Mouse (Mus musculus): ENCODE data around the gene Olfr1223.

DNA sequence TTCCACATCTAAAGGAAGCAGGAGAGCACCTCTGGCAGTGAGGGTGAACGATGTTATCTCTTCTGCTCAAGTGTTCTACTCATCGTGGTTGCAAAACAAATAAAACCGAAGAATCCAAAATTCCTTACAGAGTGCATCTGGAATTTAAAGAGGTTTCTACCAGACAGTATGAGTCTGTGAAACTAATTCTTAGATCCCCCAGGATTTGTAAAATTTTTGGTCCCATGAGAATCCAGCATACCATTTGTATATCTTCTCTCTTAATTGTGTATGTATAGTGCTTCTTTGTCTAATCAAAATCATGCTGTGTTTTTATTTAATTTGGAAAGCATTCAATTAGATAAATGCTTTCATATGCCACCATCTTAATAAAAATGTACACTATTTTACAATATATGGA, 18.4 kb downstream of the Olfr1223 start, which contains the start of gene Olfr1222:
- TF ChIP-seq CTCF (IDR thresholded peaks at IDR 0.05; ENCODE audit: extremely low read depth, insufficient read depth, low read length): no peak
- no peak for TF ChIP-seq POLR2A (IDR thresholded peaks at IDR 0.05; ENCODE audit: extremely low read depth, insufficient read depth, low read length)

Data from cortical plate, adult 2 months (tissue).